Mouse (Mus musculus) mesoderm, embryonic 11.5 days (tissue): ENCODE results near the gene Bin2.

Experiments
- DNase-seq: peaks from one replicate; pipeline ENCODE4 v3.0.0-alpha.2; 2012; ENCODE audit warnings: low read depth, low spot score

Gene Bin2

GRCm38 (mm10) chr15:100651610-100652009 lies 17.7 kb downstream of the Bin2 start:
- DNase-seq: no peak

GRCm38 (mm10) chr15:100650111-100650510 lies 19.2 kb downstream of the Bin2 start:
- DNase-seq: no peak

GRCm38 (mm10) chr15:100646161-100646560 lies 23.2 kb downstream of the Bin2 start:
- DNase-seq: no peak

- no peak for DNase-seq
These were observed 26.9 kb downstream of the Bin2 start for GRCm38 (mm10) chr15:100642451-100642850.

- no peak for DNase-seq
These were observed 28.0 kb downstream of the Bin2 start for GRCm38 (mm10) chr15:100641226-100641810.

- no peak for DNase-seq
These were observed 29.2 kb downstream of the Bin2 start for GRCm38 (mm10) chr15:100639972-100640750.

- DNase-seq: no peak
These were observed 31.7 kb downstream of the Bin2 start for GRCm38 (mm10) chr15:100637661-100638060.

- no peak for DNase-seq
These were observed 32.5 kb downstream of the Bin2 start, which contains the start of gene Smagp for GRCm38 (mm10) chr15:100636700-100637501. Gene Smagp, minus strand, starts transcription at chr15:100636940.

GRCm38 (mm10) chr15:100635851-100636645 lies 33.3 kb downstream of the Bin2 start:
- DNase-seq: no peak

- no peak for DNase-seq
These were observed 34.1 kb downstream of the Bin2 start for GRCm38 (mm10) chr15:100635239-100635638.

- DNase-seq: no peak
These were observed 36.0 kb downstream of the Bin2 start for GRCm38 (mm10) chr15:100633341-100633740.

- no peak for DNase-seq
These were observed 37.0 kb downstream of the Bin2 start for GRCm38 (mm10) chr15:100632323-100632722.

GRCm38 (mm10) chr15:100631454-100632170 lies 37.7 kb downstream of the Bin2 start:
- DNase-seq: no peak

- no peak for DNase-seq
These were observed 39.2 kb downstream of the Bin2 start for GRCm38 (mm10) chr15:100630126-100630525.

GRCm38 (mm10) chr15:100628797-100629196 lies 40.6 kb downstream of the Bin2 start:
- DNase-seq: no peak

GRCm38 (mm10) chr15:100627774-100628370 lies 41.5 kb downstream of the Bin2 start:
- no peak for DNase-seq

- DNase-seq: no peak
These were observed 42.1 kb downstream of the Bin2 start for GRCm38 (mm10) chr15:100627287-100627686.

GRCm38 (mm10) chr15:100624435-100624834 lies 44.9 kb downstream of the Bin2 start:
- DNase-seq: no peak

- DNase-seq: no peak
These were observed 45.6 kb downstream of the Bin2 start for GRCm38 (mm10) chr15:100623754-100624153.

- DNase-seq: no peak
These were observed 47.2 kb downstream of the Bin2 start for GRCm38 (mm10) chr15:100622164-100622563.
